Mouse (Mus musculus) forelimb bud, embryonic 11.5 days (tissue): Measurements from ENCODE around the gene Arhgap10.

Source experiments
- DNase-seq: peaks from one replicate; pipeline ENCODE4 v3.0.0-alpha.2; 2012; ENCODE audit warnings: low read depth, low spot score

Arhgap10 gene

GRCm38 (mm10) chr8:77486749-77487148 lies 31.0 kb downstream of the Arhgap10 start:
- no peak for DNase-seq

- DNase-seq = no peak
Measured at GRCm38 (mm10) chr8:77484817-77485216, 32.9 kb downstream of the Arhgap10 start.

GRCm38 (mm10) chr8:77484266-77484665 lies 33.5 kb downstream of the Arhgap10 start:
- DNase-seq = no peak

DNA sequence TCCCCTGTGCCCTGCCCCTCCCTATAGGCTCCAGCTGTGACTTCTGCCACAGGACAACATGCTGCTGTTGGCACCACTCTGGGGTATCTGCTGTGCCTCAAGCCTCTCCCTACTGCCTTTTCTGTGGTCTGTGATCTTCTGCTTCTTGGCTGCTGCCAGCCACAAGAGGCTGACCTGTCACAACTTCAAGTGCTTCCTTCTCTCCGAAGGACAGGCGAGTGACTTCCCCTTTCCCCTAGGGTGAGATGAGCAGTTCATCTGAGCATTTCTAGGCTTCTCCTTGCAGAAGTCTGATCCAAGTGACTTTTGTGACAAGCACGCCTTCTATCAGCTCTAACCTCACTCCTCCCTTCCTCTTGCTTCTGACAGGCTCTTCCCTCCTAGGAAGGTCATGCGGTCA lies 34.1 kb downstream of the Arhgap10 start:
- DNase-seq = no peak

DNA sequence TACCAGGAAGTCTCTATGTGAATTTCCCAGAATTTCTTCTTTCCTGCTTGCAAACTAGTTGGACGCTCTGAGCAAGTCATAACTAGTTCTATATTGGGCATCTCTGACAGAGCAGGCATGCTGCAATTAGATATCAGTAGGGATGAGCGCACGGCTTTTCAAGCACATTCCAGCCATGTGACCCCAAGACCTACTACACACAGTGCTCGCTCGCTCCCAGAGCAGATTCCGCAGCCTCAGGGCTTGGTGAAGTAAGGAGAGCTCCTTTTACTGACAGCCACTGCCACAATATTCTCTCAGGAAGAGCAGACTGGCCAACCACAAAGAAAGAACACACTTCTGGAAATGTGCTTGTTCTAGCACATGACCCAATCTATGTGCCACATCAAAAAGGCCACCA lies 36.0 kb downstream of the Arhgap10 start:
- no peak for DNase-seq

- DNase-seq = no peak
Measured at GRCm38 (mm10) chr8:77479995-77480394, 37.8 kb downstream of the Arhgap10 start.

DNA sequence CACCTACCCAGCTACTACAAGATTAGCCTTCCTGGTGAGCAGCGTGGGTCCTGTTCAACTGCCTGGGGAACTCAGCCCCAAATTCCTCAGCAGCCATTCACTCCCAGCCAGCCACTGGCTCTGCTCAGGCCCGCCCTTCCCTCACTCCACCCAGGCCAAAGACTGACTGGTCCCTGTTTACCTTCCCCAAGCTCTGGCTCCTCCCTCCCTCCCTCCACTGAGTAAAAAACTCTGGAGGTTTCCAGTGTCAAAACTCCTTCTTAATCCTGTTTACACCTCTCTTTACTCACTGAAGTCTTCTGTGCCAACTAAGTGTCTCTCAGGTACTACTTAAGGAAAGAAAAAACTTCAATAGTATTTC lies 38.9 kb downstream of the Arhgap10 start:
- no peak for DNase-seq

GRCm38 (mm10) chr8:77478155-77478912 lies 39.4 kb downstream of the Arhgap10 start:
- no peak for DNase-seq

DNA sequence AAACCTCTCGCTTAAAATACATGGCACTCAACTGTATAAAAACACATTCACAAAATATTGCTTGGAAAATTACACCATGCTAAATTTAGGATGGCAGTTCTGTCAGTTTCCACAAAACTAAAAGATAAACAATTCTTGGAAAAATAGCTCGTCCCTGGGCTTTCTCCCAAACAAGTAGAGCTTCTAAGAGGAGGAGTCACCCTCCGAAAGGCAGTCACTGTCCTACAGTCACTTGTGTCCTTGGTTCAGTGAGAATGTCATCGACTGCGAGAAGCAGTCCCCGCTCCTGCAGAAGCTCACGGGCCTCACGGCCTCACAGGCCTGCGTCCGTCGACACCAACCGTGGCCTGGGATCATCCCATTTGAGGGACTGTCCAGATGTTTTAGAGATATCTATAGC lies 40.1 kb downstream of the Arhgap10 start:
- DNase-seq = no peak

- peak; percentile 25 for DNase-seq
Measured at GRCm38 (mm10) chr8:77474614-77475013, 43.1 kb downstream of the Arhgap10 start.

DNA sequence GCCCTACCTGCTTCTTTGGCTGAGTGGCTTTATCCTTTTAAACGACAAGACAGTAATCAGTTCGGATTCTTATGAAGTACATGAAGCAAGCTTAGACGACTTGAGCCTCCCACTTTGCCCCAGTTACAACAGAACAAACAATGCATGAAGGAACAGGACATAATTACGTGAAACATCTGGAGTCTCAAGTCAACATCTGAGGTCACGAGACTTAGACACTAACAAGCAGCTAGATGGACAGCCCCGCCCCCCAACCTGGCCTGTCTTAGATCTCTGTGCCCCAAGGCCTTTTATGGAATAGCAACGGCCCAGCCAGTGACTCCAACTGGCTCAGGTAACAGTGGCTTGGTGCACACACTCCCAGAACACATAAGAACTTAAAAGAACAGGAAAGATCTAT lies 44.0 kb downstream of the Arhgap10 start:
- peak; percentile 68 for DNase-seq

- DNase-seq = peak; percentile 58
Measured at GRCm38 (mm10) chr8:77473373-77473772, 44.4 kb downstream of the Arhgap10 start.

DNA sequence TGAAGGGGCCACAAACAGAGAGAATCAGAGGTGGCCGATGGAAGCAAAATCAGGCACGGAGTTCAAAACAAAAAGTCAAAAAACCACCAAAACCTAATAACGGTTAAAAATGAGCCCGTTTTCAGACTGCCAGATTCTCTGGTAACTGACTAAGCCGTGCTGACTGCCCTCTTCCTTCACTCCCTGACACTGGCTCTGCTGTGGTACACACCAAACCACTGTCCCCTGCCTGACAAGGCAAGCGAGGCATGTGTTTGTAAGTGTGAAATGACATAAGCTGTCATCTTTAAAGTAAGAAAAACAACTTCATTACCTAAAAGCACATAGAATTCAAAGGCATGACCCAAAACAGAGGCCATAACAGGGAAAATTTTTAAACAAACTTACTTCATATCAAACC lies 56.4 kb downstream of the Arhgap10 start:
- no peak for DNase-seq

DNA sequence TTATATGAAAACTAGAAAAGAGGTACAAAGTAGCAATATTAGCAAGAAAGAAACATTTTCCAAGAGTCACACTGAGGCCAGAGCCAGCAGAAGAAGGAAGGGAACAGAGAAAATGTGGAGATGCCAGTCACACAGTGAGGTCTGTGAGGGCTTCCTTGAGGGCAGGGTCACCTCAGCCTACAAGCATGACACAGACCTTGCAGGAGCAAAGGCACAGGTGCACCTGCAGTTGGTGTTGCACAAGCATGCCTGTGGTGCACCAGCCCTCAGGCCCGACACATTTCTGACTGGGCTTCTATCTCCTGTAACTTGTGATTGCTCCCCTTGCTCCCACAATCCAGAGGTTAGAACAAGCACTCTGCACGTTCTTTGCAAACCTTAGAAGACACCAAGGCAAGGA lies 57.4 kb downstream of the Arhgap10 start:
- no peak for DNase-seq

DNA sequence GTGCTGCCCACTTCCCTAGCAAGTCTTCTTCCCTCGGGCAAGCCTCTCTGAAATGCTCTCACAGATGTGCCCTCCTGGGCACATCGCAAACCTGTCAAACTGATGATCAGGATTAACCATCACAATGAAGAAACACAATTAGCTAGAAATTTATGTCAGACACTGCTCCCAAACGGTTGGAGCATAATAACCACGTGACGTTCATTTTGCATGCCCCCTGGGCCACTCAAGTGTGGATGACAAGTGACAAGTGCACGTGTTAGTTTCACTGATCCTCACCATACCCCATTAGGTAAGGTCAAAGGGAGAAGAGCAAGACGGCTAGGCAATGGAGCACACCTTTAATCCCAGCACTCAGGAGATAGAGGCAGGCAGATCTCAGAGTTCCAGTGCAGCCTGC lies 58.1 kb downstream of the Arhgap10 start:
- DNase-seq = no peak

- no peak for DNase-seq
Measured at GRCm38 (mm10) chr8:77458575-77458974, 59.2 kb downstream of the Arhgap10 start.

- no peak for DNase-seq
Measured at GRCm38 (mm10) chr8:77456263-77456662, 61.5 kb downstream of the Arhgap10 start.

- no peak for DNase-seq
Measured at GRCm38 (mm10) chr8:77453836-77454235, 63.9 kb downstream of the Arhgap10 start.

DNA sequence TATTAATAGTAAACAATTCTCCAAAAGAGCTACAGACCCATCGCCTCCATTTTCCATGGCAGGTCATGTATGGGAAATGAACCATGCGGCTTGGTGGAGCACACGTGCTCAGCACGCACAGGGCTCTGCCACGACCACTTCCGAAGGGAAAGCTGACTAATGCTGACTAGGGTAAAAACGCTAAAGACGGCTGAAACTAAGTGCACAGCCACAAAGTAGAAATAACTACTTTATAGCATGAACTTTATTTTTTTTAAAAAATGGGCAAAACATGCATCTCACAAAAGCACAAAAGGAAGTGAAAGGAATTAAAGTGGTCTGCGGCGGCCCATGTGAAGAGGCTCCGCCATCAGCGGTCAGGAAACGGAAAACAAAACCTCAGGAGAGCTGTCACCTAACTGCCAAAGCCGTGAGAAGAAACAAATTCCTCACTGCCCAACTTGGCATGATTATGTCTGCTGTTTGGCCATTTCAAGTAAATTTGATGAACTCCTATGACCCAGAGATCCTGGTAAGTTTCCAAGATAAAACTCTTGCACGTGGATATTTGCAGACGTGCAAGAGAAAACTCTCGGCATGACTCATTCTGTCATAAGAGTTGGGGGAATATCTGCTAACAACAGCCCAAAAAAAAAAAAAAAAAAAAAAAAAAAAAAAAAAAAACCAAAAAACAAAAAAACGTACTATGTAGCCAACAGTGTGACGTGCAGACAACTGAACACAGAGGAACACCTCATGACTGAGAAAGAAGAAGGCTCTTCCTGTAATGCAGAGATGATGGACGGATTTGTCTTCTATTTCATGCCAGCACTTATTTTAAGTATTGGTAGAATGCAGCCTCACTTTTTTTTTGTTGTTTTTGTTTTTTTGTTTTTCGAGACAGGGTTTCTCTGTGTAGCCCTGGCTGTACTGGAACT lies 66.0 kb downstream of the Arhgap10 start:
- DNase-seq = no peak

DNA sequence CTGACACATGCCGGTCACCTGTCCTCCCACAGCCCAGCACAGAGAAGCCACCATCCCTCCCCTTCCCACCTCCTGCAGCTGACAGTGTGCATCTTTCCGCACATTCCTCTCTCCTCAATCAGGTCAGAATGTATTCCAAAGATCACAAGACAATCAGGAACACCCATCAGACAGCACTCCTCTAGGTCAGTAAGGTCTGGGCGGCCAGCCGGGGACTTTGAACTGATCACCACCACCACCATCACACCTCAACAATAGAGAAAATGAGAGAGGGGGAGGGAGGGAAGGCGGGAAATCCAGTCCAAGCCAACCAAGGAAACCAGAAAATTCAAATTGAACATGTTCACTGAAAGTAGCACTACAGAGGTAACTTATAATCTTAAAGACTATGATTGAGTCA lies 66.7 kb downstream of the Arhgap10 start:
- no peak for DNase-seq

DNA sequence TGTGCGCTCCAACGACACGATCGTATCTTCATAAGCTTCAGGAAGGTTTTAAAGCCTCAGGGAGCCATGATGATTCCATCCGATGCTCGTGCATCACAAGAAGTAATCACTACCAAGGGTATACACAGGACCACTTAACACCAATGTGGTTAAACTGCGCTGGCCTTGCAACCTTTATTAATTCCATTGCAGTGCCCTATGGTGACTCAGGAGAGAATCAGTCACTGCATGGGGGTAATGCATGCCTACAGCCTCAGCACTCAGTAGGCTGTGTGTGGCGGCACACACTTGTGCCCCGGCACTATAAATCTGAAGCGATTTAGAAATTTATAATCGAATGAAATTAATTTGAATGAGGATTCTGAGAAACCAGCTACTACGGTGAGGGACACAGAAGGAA lies 71.5 kb downstream of the Arhgap10 start:
- no peak for DNase-seq

- no peak for DNase-seq
Measured at GRCm38 (mm10) chr8:77445642-77446041, 72.1 kb downstream of the Arhgap10 start.
